Mouse (Mus musculus) intestine, embryonic 15.5 days (tissue): ENCODE data around the gene Olfr1234. TPM values are rescaled to one million over a fixed set of nuclear protein-coding genes. Genes with fewer than 3 reads are reported as not detected.

Experiments
- ATAC-seq: fragments of 200-750 bp; cut with Nextera tagmentation; 2 replicates; pipeline ENCODE4 v1.8.0; 2017; ENCODE audit warnings: moderate TSS enrichment, moderate library complexity
- H3K27ac ChIP-seq: fragments of 300-500 bp; sonication (generic); 2 replicates; pipeline ENCODE4 v1.5.1; 2015; ENCODE audit warnings: mild to moderate bottlenecking, inconsistent platforms
- H3K27me3 ChIP-seq: fragments of 300-500 bp; sonication (generic); replicated peaks from 2 replicates; pipeline ENCODE4 v1.6.1; 2015; ENCODE audit warnings: inconsistent platforms
- H3K36me3 ChIP-seq: fragments of 300-500 bp; sonication (generic); 2 replicates; pipeline ENCODE4 v1.6.1; 2015; ENCODE audit warnings: inconsistent platforms
- H3K4me1 ChIP-seq: fragments of 300-500 bp; sonication (generic); replicated peaks from 2 replicates; pipeline ENCODE4 v1.6.1; 2015; ENCODE audit warnings: inconsistent platforms
- H3K4me2 ChIP-seq: fragments of 300-500 bp; sonication (generic); replicated peaks from 2 replicates; pipeline ENCODE4 v1.6.1; 2015; ENCODE audit warnings: mild to moderate bottlenecking, inconsistent platforms
- H3K4me3 ChIP-seq: fragments of 300-500 bp; sonication (generic); replicated peaks from 2 replicates; pipeline ENCODE4 v1.5.1; 2015; ENCODE audit warnings: inconsistent platforms
- H3K9ac ChIP-seq: fragments of 300-500 bp; sonication (generic); 2 replicates; pipeline ENCODE4 v1.6.1; 2015; ENCODE audit warnings: inconsistent platforms
- H3K9me3 ChIP-seq: fragments of 300-500 bp; sonication (generic); 2 replicates; pipeline ENCODE4 v1.6.1; 2016; ENCODE audit warnings: inconsistent platforms
- WGBS: fragments of 180-500 bp; shearing (Covaris S2); methylation state at CpG from one replicate; pipeline ENCODE4 v1.1.7; 2015; 5-methylcytosine and 5-hydroxymethylcytosine counted together
- polyA plus RNA-seq: library from polyadenylated mRNA; unstranded; fragments of >200 nt; fragmentation: Nextera tagmentation; extraction: Ambion mirVana; gene quantifications from 2 replicates; pipeline ENCODE4 v1.2.1, GENCODE M21; 2015

The Olfr1234 gene
- not detected in 2 replicates for polyA plus RNA-seq

GRCm38 (mm10) chr2:89364765-89365164 lies at the start of gene Olfr1234:
Gene Olfr1234, minus strand, starts transcription at chr2:89364865.
- ATAC-seq, result no peak
- H3K9ac ChIP-seq, result no peak within 1 kb of the TSS
- H3K27me3 ChIP-seq, result no peaks in the 10 kb centered on the region
- no peak within 1 kb of the TSS for H3K27ac ChIP-seq
- H3K36me3 ChIP-seq, result no peaks in the 10 kb centered on the region
- no peak within 1 kb of the TSS for H3K4me3 ChIP-seq
- H3K4me2 ChIP-seq, result no peak within 1 kb of the TSS
- H3K9me3 ChIP-seq, result no peaks in the 10 kb centered on the region
- 91% methylated on average over 4 of the region's 4 CpGs for WGBS
- no peaks in the 10 kb centered on the region for H3K4me1 ChIP-seq

DNA sequence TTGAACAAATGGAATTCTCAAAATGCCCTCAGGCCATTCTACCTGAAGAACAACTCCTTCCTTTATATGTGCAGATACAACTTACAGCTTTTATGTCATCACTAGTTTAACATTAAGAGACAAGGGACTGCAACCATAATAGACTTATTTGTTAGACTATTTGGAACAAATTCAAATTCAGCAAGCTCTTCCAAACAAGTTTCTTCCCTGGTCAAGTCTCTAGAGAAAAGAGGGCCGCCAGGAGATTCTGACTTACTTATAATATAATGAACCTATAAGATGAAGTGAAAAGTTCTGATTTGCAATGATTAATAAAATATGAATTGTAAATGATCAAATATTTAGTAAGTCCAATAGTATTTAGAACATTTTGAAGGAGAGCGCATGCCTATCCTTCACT lies 44.9 kb upstream of the Olfr1234 start, which contains the start of gene Olfr1238:
TSS of gene Olfr1238 (minus strand) at position 101 of the 400 bp plus-strand sequence.
- Histone ChIP-seq H3K4me1 (no peaks in the 10 kb centered on the region), H3K4me3 (no peak within 1 kb of the TSS), H3K27ac (no peak within 1 kb of the TSS), H3K36me3 (no peaks in the 10 kb centered on the region), H3K4me2 (no peak within 1 kb of the TSS), H3K27me3 (no peaks in the 10 kb centered on the region), H3K9ac (no peak within 1 kb of the TSS), H3K9me3 (no peaks in the 10 kb centered on the region)
- ATAC-seq, result no peak
- 92% methylated on average over 2 of the region's 2 CpGs for WGBS

- H3K27me3 ChIP-seq, result no peaks in the 10 kb centered on the region
- H3K9ac ChIP-seq, result no peak overlapping the region
- WGBS, result 51% methylated on average over 1 of the region's 1 CpGs
- no peaks in the 10 kb centered on the region for H3K4me1 ChIP-seq
- H3K36me3 ChIP-seq, result no peaks in the 10 kb centered on the region
- H3K9me3 ChIP-seq, result no peaks in the 10 kb centered on the region
- H3K4me3 ChIP-seq, result no peak overlapping the region
- ATAC-seq, result peak; percentile 77
- no peak overlapping the region for H3K27ac ChIP-seq
- H3K4me2 ChIP-seq, result no peak overlapping the region
Observed at GRCm38 (mm10) chr2:89400882-89401281, 36.2 kb upstream of the Olfr1234 start.

GRCm38 (mm10) chr2:89342298-89342697 lies 22.4 kb downstream of the Olfr1234 start, which contains the start of gene Olfr1233:
Gene Olfr1233, minus strand, starts transcription at chr2:89342398.
- no peak for ATAC-seq
- Histone ChIP-seq H3K4me2 (no peak within 1 kb of the TSS), H3K36me3 (no peaks in the 10 kb centered on the region), H3K9me3 (no peaks in the 10 kb centered on the region), H3K4me3 (no peak within 1 kb of the TSS), H3K4me1 (no peaks in the 10 kb centered on the region), H3K9ac (no peak within 1 kb of the TSS), H3K27ac (no peak within 1 kb of the TSS), H3K27me3 (no peaks in the 10 kb centered on the region)

GRCm38 (mm10) chr2:89329575-89329974 lies 35.1 kb downstream of the Olfr1234 start, which contains the start of gene Olfr1232:
Gene Olfr1232, minus strand, starts transcription at chr2:89329675.
- Histone ChIP-seq H3K9me3 (no peaks in the 10 kb centered on the region), H3K4me2 (no peak within 1 kb of the TSS), H3K9ac (no peak within 1 kb of the TSS), H3K36me3 (no peaks in the 10 kb centered on the region), H3K27ac (no peak within 1 kb of the TSS), H3K27me3 (no peaks in the 10 kb centered on the region), H3K4me1 (no peaks in the 10 kb centered on the region), H3K4me3 (no peak within 1 kb of the TSS)
- ATAC-seq, result no peak

Other genes starting within 250 kb of the Olfr1234 start
- gene Olfr1221, start 247.6 kb downstream of the Olfr1234 start, polyA plus RNA-seq, result not detected in 2 replicates
- not detected in 2 replicates for gene Olfr1222, start 231.8 kb downstream of the Olfr1234 start, polyA plus RNA-seq
- not detected in 2 replicates for gene Olfr1223, start 213.3 kb downstream of the Olfr1234 start, polyA plus RNA-seq
- not detected in 2 replicates for gene Olfr1224-ps1, start 200.8 kb downstream of the Olfr1234 start, polyA plus RNA-seq
- gene Olfr1225, start 190.2 kb downstream of the Olfr1234 start, polyA plus RNA-seq, result not detected in 2 replicates
- not detected in 2 replicates for gene Olfr1226, start 164.8 kb downstream of the Olfr1234 start, polyA plus RNA-seq
- gene Olfr1228, start 110.8 kb downstream of the Olfr1234 start, polyA plus RNA-seq, result not detected in 2 replicates
- not detected in 2 replicates for gene Olfr1229, start 76.9 kb downstream of the Olfr1234 start, polyA plus RNA-seq
- gene Olfr1230, start 67.6 kb downstream of the Olfr1234 start, polyA plus RNA-seq, result not detected in 2 replicates
- gene Olfr1231, start 57.8 kb downstream of the Olfr1234 start, polyA plus RNA-seq, result not detected in 2 replicates
- gene Olfr1232, start 35.2 kb downstream of the Olfr1234 start, polyA plus RNA-seq, result not detected in 2 replicates
- gene Olfr1233, start 22.5 kb downstream of the Olfr1234 start, polyA plus RNA-seq, result not detected in 2 replicates
- not detected in 2 replicates for gene Olfr1238, start 44.8 kb upstream of the Olfr1234 start, polyA plus RNA-seq
- not detected in 2 replicates for gene Olfr1239, start 55.5 kb upstream of the Olfr1234 start, polyA plus RNA-seq
- gene Olfr1240, start 78.1 kb upstream of the Olfr1234 start, polyA plus RNA-seq, result not detected in 2 replicates
- not detected in 2 replicates for gene Olfr1241, start 122.3 kb upstream of the Olfr1234 start, polyA plus RNA-seq
- not detected in 2 replicates for gene Olfr1242, start 133.5 kb upstream of the Olfr1234 start, polyA plus RNA-seq
- gene Olfr1243, start 166.6 kb upstream of the Olfr1234 start, polyA plus RNA-seq, result not detected in 2 replicates
- gene Olfr1245, start 213.6 kb upstream of the Olfr1234 start, polyA plus RNA-seq, result not detected in 2 replicates
- gene Olfr1246, start 228.3 kb upstream of the Olfr1234 start, polyA plus RNA-seq, result not detected in 2 replicates
- gene Olfr1247, start 249.3 kb upstream of the Olfr1234 start, polyA plus RNA-seq, result not detected in 2 replicates